Comparison of ENCODE assay signal across 8 mouse cellular contexts in genomic region chr19:3686215-3686894, GRCm38 (mm10). TPM values are rescaled to one million over a fixed set of nuclear protein-coding genes. Genes with fewer than 3 reads are reported as not detected.
DNase-seq lines count a peak whose midpoint lies in the region; ATAC-seq and TF ChIP-seq lines count a peak whose summit lies in the region.

Gene Lrp5, minus strand, starts transcription at chr19:3686564.

- peak within 1 kb of the TSS; percentile 9; the same call in 1 of the 2 replicates for H3K27ac ChIP-seq in forebrain, postnatal 0 days (ENCODE audit: low read depth, low read length)
- 0 out of 2 replicates have a peak within 1 kb of the TSS, but pooled peaks have one; percentile 53 for H3K27ac ChIP-seq in hindbrain, embryonic 11.5 days (ENCODE audit: low read depth, low read length)
- H3K27ac ChIP-seq in midbrain, embryonic 16.5 days (ENCODE audit: low read length), result no peak within 1 kb of the TSS; the same call in 1 of the 2 replicates

- under 1% methylated on average over 57 of the region's 83 CpGs for WGBS in forebrain, postnatal 0 days
- WGBS in hindbrain, embryonic 11.5 days, result under 1% methylated on average over 69 of the region's 83 CpGs
- under 1% methylated on average over 66 of the region's 83 CpGs for WGBS in midbrain, embryonic 16.5 days

- H3K4me2 ChIP-seq in forebrain, postnatal 0 days (ENCODE audit: low read depth), result peak within 1 kb of the TSS; percentile 99
- peak within 1 kb of the TSS; percentile 99 for H3K4me2 ChIP-seq in hindbrain, embryonic 11.5 days (replicated peaks; ENCODE audit: low read depth, low read length)
- peak within 1 kb of the TSS; percentile 99 for H3K4me2 ChIP-seq in midbrain, embryonic 16.5 days (ENCODE audit: low read length)

- H3K36me3 ChIP-seq in forebrain, postnatal 0 days (ENCODE audit: insufficient read depth), result no peaks in the 10 kb centered on the region
- no peaks in the 10 kb centered on the region for H3K36me3 ChIP-seq in hindbrain, embryonic 11.5 days (ENCODE audit: control insufficient read depth, insufficient read depth, low read length)
- no peaks in the 10 kb centered on the region for H3K36me3 ChIP-seq in midbrain, embryonic 16.5 days (ENCODE audit: control insufficient read depth, insufficient read depth, low read length)

- no peaks in the 10 kb centered on the region for H3K9me3 ChIP-seq in forebrain, postnatal 0 days (ENCODE audit: low read length)
- H3K9me3 ChIP-seq in hindbrain, embryonic 11.5 days (ENCODE audit: control insufficient read depth, low read length), result no peaks in the 10 kb centered on the region
- no peaks in the 10 kb centered on the region for H3K9me3 ChIP-seq in midbrain, embryonic 16.5 days (replicated peaks; ENCODE audit: control insufficient read depth, low read length, poor library complexity, severe bottlenecking)

- H3K9ac ChIP-seq in forebrain, postnatal 0 days, result peak within 1 kb of the TSS; percentile 58
- peak within 1 kb of the TSS; percentile 91 for H3K9ac ChIP-seq in hindbrain, embryonic 11.5 days (ENCODE audit: low read depth, low read length)
- peak within 1 kb of the TSS; percentile 73 for H3K9ac ChIP-seq in midbrain, embryonic 16.5 days (ENCODE audit: low read depth, low read length)

- ATAC-seq in CD4-positive, CD25-positive, alpha-beta regulatory T cell, adult 4 months, result no peak
- ATAC-seq in forebrain, postnatal 0 days, result peak; percentile 63
- ATAC-seq in hindbrain, embryonic 11.5 days (ENCODE audit: low FRiP score), result peak; percentile 51; the same call in 1 of the 2 replicates
- peak; percentile 37 for ATAC-seq in midbrain, embryonic 16.5 days

- peak within 1 kb of the TSS; percentile 78 for H3K4me3 ChIP-seq in forebrain, postnatal 0 days (ENCODE audit: low read depth, low read length)
- H3K4me3 ChIP-seq in hindbrain, embryonic 11.5 days (ENCODE audit: low read depth, low read length), result peak within 1 kb of the TSS; percentile 90
- H3K4me3 ChIP-seq in midbrain, embryonic 16.5 days (ENCODE audit: low read depth, low read length), result peak within 1 kb of the TSS; percentile 82

- H3K27me3 ChIP-seq in forebrain, postnatal 0 days (ENCODE audit: insufficient read depth, low read length), result no peaks in the 10 kb centered on the region
- peaks cover 3% of the 10 kb centered on the region; the same call in 1 of the 2 replicates for H3K27me3 ChIP-seq in hindbrain, embryonic 11.5 days (ENCODE audit: control insufficient read depth, insufficient read depth, low read length)
- no peaks in the 10 kb centered on the region for H3K27me3 ChIP-seq in midbrain, embryonic 16.5 days (ENCODE audit: control insufficient read depth, insufficient read depth, low read depth, low read length)

- DNase-seq in CD4-positive, CD25-positive, alpha-beta regulatory T cell, adult 2 months (ENCODE audit: low read depth, low spot score), result peak; percentile 54
- DNase-seq in adrenal gland, adult 2 months, result peak; percentile 88
- DNase-seq in forebrain, postnatal 0 days, result peak; percentile 43
- DNase-seq in hindbrain, embryonic 11.5 days (ENCODE audit: low spot score), result peak; percentile 67
- DNase-seq in liver, result peak; percentile 51
- DNase-seq in thymus, postnatal 4 days, result peak; percentile 83

- peaks cover 9% of the 10 kb centered on the region; the same call in 1 of the 2 replicates for H3K4me1 ChIP-seq in forebrain, postnatal 0 days (ENCODE audit: insufficient read depth)
- peaks cover 5% of the 10 kb centered on the region; the same call in 1 of the 2 replicates for H3K4me1 ChIP-seq in hindbrain, embryonic 11.5 days (replicated peaks; ENCODE audit: control insufficient read depth, insufficient read depth, low read length)
- H3K4me1 ChIP-seq in midbrain, embryonic 16.5 days (ENCODE audit: control insufficient read depth, insufficient read depth, low read length), result peaks cover 5% of the 10 kb centered on the region; the same call in 1 of the 2 replicates

- TF ChIP-seq CTCF in forebrain, postnatal 0 days (IDR thresholded peaks at IDR 0.05; ENCODE audit: low read depth), result 0 out of 2 replicates have a peak, but pooled peaks have one; percentile 1

RNA-seq across cellular contexts. Expression of gene Lrp5, which starts in this region (rescaled TPM):
- under 1 TPM in 1 of 2 experiments, not detected in 1; 0.08 TPM for polyA plus RNA-seq in CD4-positive, CD25-positive, alpha-beta regulatory T cell, adult 4 months (2017; shearing (Covaris generic))
- 100 to 1,000 TPM in 1 of 2 experiments, 10 to 100 TPM in 1; 92.7 to 111 TPM for total RNA-seq in adrenal gland, adult 2 months (2021)
- polyA plus RNA-seq in adrenal gland, adult 2 months (2012; rRNA removed), result 103 and 113 TPM in 2 replicates
- 7.9 and 11.1 TPM in 2 replicates for total RNA-seq in forebrain, postnatal 0 days (2014; rRNA removed)
- 0.50 and 0.56 TPM in 2 replicates for polyA plus RNA-seq in forebrain, postnatal 0 days (2015; fragmentation: Nextera tagmentation; extraction: Ambion mirVana)
- 3.0 and 5.1 TPM in 2 replicates for polyA plus RNA-seq in hindbrain, embryonic 11.5 days (2014; fragmentation: Nextera tagmentation; extraction: Ambion mirVana)
- polyA plus RNA-seq in midbrain, embryonic 16.5 days (2015; fragmentation: Nextera tagmentation; extraction: Ambion mirVana), result 0.89 and 0.92 TPM in 2 replicates

Comparison
In these comparisons a context has a peak if more than half of its experiments do, and no peak if none do; other contexts are left out.
1. RNA of gene Lrp5 (polyA plus RNA-seq): 103 to 113 TPM in adrenal gland, adult 2 months; 3.0 to 5.1 TPM in hindbrain, embryonic 11.5 days, 0.89 to 0.92 TPM in midbrain, embryonic 16.5 days, 0.50 to 0.56 TPM in forebrain, postnatal 0 days and 0.08 TPM in CD4-positive, CD25-positive, alpha-beta regulatory T cell, adult 4 months; every median in the first group is over 10 times any median in the second.
2. Peak in ATAC-seq, H3K4me3 ChIP-seq, H3K9ac ChIP-seq and H3K4me2 ChIP-seq in midbrain, embryonic 16.5 days; RNA of the gene not detected or under 1 TPM.
3. Peak in every context shown above with its lines, with median percentiles within 50 percentile points of each other: DNase-seq, H3K4me2 ChIP-seq, H3K4me3 ChIP-seq and H3K9ac ChIP-seq.